In genomic region chr15:81191303-81191702, GRCm38 (mm10) we compare ENCODE assay signal across 10 mouse cellular contexts. TPM values are rescaled to one million over a fixed set of nuclear protein-coding genes. Genes with fewer than 3 reads are reported as not detected.
DNase-seq lines count a peak whose midpoint lies in the region; ATAC-seq and TF ChIP-seq lines count a peak whose summit lies in the region.
"Had no signal": no experiment of that assay in that cellular context is flagged by ENCODE, and none has a peak within 500 bp of the region (broad histone marks: within the 10 kb centered on the region; RNA-seq: fewer than 3 reads in every experiment).

No protein-coding gene starts in this region.

- DNase-seq in heart, postnatal 36 days: no peak
- DNase-seq in forebrain, embryonic 14.5 days (ENCODE audit: low spot score): no peak
- no peak for DNase-seq in gastrocnemius, postnatal 36 days
- no peak for DNase-seq in cerebellum, adult 11 months
- no peak for DNase-seq in kidney, postnatal 25 days

- H3K4me1 ChIP-seq in heart, embryonic 16.5 days (ENCODE audit: control insufficient read depth, insufficient read depth, low read length): peaks cover 17% of the 10 kb centered on the region; the same call in 1 of the 2 replicates
- no peaks in the 10 kb centered on the region for H3K4me1 ChIP-seq in ES-Bruce4 (ENCODE audit: control insufficient read depth, insufficient read depth, low read length)
- H3K4me1 ChIP-seq in forebrain, embryonic 14.5 days (ENCODE audit: control insufficient read depth, insufficient read depth, low read length): peaks cover 12% of the 10 kb centered on the region; the same call in 1 of the 2 replicates
- H3K4me1 ChIP-seq in liver, embryonic 16.5 days (ENCODE audit: control insufficient read depth, low read depth, low read length): peaks cover 14% of the 10 kb centered on the region

- H3K4me2 ChIP-seq in heart, embryonic 16.5 days (ENCODE audit: low read depth, low read length): peak overlapping the region; percentile 81
- H3K4me2 ChIP-seq in forebrain, embryonic 14.5 days (ENCODE audit: low read length): peak overlapping the region; percentile 64
- H3K4me2 ChIP-seq in liver, embryonic 16.5 days (ENCODE audit: low read depth, low read length): peak overlapping the region; percentile 98

- no peak for ATAC-seq in heart, embryonic 16.5 days (replicated peaks; ENCODE audit: extremely low read depth, insufficient read depth, low FRiP score)
- no peak for ATAC-seq in forebrain, embryonic 14.5 days
- ATAC-seq in liver, embryonic 16.5 days (ENCODE audit: low read depth): no peak

- peak overlapping the region; percentile 80 for H3K27ac ChIP-seq in heart, embryonic 16.5 days (ENCODE audit: low read length)
- no peak overlapping the region for H3K27ac ChIP-seq in ES-Bruce4 (ENCODE audit: insufficient read depth, low read length)
- no peak overlapping the region for H3K27ac ChIP-seq in forebrain, embryonic 14.5 days (ENCODE audit: low read depth, low read length)
- H3K27ac ChIP-seq in liver, embryonic 16.5 days (ENCODE audit: low read length): peak overlapping the region; percentile 37; the same call in 1 of the 2 replicates

- peak overlapping the region; percentile 98 for H3K4me3 ChIP-seq in heart, embryonic 16.5 days (ENCODE audit: low read length)
- peak overlapping the region; percentile 70 for H3K4me3 ChIP-seq in ES-Bruce4 (ENCODE audit: low read depth, low read length)
- H3K4me3 ChIP-seq in forebrain, embryonic 14.5 days (ENCODE audit: low read depth, low read length): peak overlapping the region; percentile 77
- H3K4me3 ChIP-seq in liver, embryonic 16.5 days (ENCODE audit: low read depth, low read length): peak overlapping the region; percentile 84

- no peak for TF ChIP-seq CTCF in ES-Bruce4 (IDR thresholded peaks at IDR 0.05; ENCODE audit: low read depth, low read length)

- no peaks in the 10 kb centered on the region for H3K9me3 ChIP-seq in heart, embryonic 16.5 days (replicated peaks; ENCODE audit: control insufficient read depth, low read length)
- no peaks in the 10 kb centered on the region for H3K9me3 ChIP-seq in ES-Bruce4 (replicated peaks; ENCODE audit: control insufficient read depth, insufficient read depth, low read length, poor library complexity, severe bottlenecking)
- H3K9me3 ChIP-seq in forebrain, embryonic 14.5 days (replicated peaks; ENCODE audit: control insufficient read depth, low read length): no peaks in the 10 kb centered on the region
- no peaks in the 10 kb centered on the region for H3K9me3 ChIP-seq in liver, embryonic 16.5 days (replicated peaks; ENCODE audit: control insufficient read depth, low read length)

- 26% methylated on average over 9 of the region's 9 CpGs for WGBS in heart, embryonic 16.5 days
- 22% methylated on average over 9 of the region's 9 CpGs for WGBS in forebrain, embryonic 14.5 days
- WGBS in liver, embryonic 16.5 days (ENCODE audit: insufficient replicate concordance): 24% methylated on average over 9 of the region's 9 CpGs

- intact Hi-C loops in heart, postnatal 36 days (cut with DNase I): no loop called here
- intact Hi-C loops in gastrocnemius, postnatal 36 days (cut with DNase I): no loop called here

- H3K27me3 ChIP-seq in heart, embryonic 16.5 days (ENCODE audit: control insufficient read depth, insufficient read depth, low read length): no peaks in the 10 kb centered on the region
- no peaks in the 10 kb centered on the region for H3K27me3 ChIP-seq in ES-Bruce4 (ENCODE audit: control insufficient read depth, insufficient read depth, low read length, poor library complexity, severe bottlenecking)
- H3K27me3 ChIP-seq in forebrain, embryonic 14.5 days (replicated peaks; ENCODE audit: control insufficient read depth, insufficient read depth, low read length): no peaks in the 10 kb centered on the region
- no peaks in the 10 kb centered on the region for H3K27me3 ChIP-seq in liver, embryonic 16.5 days (ENCODE audit: control insufficient read depth, insufficient read depth, low read depth, low read length)
- H3K27me3 ChIP-seq: Patski had no signal

- peak overlapping the region; percentile 87 for H3K9ac ChIP-seq in heart, embryonic 16.5 days (ENCODE audit: low read length)
- peak overlapping the region; percentile 46 for H3K9ac ChIP-seq in ES-Bruce4 (ENCODE audit: low read depth, poor library complexity, severe bottlenecking)
- H3K9ac ChIP-seq in forebrain, embryonic 14.5 days (ENCODE audit: low read length): peak overlapping the region; percentile 71
- H3K9ac ChIP-seq in liver, embryonic 16.5 days (ENCODE audit: low read depth, low read length): peak overlapping the region; percentile 70

- no peaks in the 10 kb centered on the region for H3K36me3 ChIP-seq in heart, embryonic 16.5 days (ENCODE audit: control insufficient read depth, insufficient read depth)
- H3K36me3 ChIP-seq in ES-Bruce4 (ENCODE audit: control insufficient read depth, insufficient read depth, low read length, poor library complexity, severe bottlenecking): no peaks in the 10 kb centered on the region
- peaks cover 12% of the 10 kb centered on the region for H3K36me3 ChIP-seq in forebrain, embryonic 14.5 days (ENCODE audit: control insufficient read depth, insufficient read depth, low read length)
- no peaks in the 10 kb centered on the region for H3K36me3 ChIP-seq in liver, embryonic 16.5 days (ENCODE audit: control insufficient read depth, insufficient read depth)

- no peak for TF ChIP-seq EP300 in ES-Bruce4 (IDR thresholded peaks at IDR 0.05; ENCODE audit: insufficient read depth, low read depth, low read length)

- no peak for TF ChIP-seq POLR2A in ES-Bruce4 (IDR thresholded peaks at IDR 0.05; ENCODE audit: insufficient read depth, low read length)

RNA-seq across cellular contexts. Expression of gene Mrtfa, which starts 0.7 kb away (rescaled TPM):
- 14.1 TPM in 2 replicates for polyA plus RNA-seq in heart, embryonic 16.5 days (2015; fragmentation: Nextera tagmentation; extraction: Ambion mirVana)
- total RNA-seq in heart, postnatal 36 days (2021): 10 to 100 TPM in 1 of 2 experiments, 1 to 10 TPM in 1; 8.0 to 11.1 TPM
- 18.4 and 21.9 TPM in 2 replicates for polyA plus RNA-seq in ES-Bruce4 (2011; ENCODE audit: insufficient read depth, insufficient read length, low read depth, missing spikeins)
- polyA plus RNA-seq in forebrain, embryonic 14.5 days (2014; fragmentation: Nextera tagmentation; extraction: Ambion mirVana): 13.6 and 21.8 TPM in 2 replicates
- polyA plus RNA-seq in liver, embryonic 16.5 days (2015; fragmentation: Nextera tagmentation; extraction: Ambion mirVana): 5.4 and 6.1 TPM in 2 replicates
- total RNA-seq in gastrocnemius, postnatal 36 days (2021): 10 to 100 TPM; 17.6 to 21.5 TPM

RNA-seq across cellular contexts. Expression of gene Mchr1, which starts 44.0 kb away (rescaled TPM):
- polyA plus RNA-seq in heart, embryonic 16.5 days (2015; fragmentation: Nextera tagmentation; extraction: Ambion mirVana): 0.06 and 0.07 TPM in 2 replicates
- total RNA-seq in heart, postnatal 36 days (2021): not detected
- polyA plus RNA-seq in ES-Bruce4 (2011; ENCODE audit: insufficient read depth, insufficient read length, low read depth, missing spikeins): not detected in 2 replicates
- polyA plus RNA-seq in forebrain, embryonic 14.5 days (2014; fragmentation: Nextera tagmentation; extraction: Ambion mirVana): 1.4 and 1.8 TPM in 2 replicates
- 0.19 TPM in 1 of 2 replicates, not detected in the other for polyA plus RNA-seq in liver, embryonic 16.5 days (2015; fragmentation: Nextera tagmentation; extraction: Ambion mirVana)
- total RNA-seq in gastrocnemius, postnatal 36 days (2021): 1 to 10 TPM; 1.4 to 2.4 TPM
- total RNA-seq: granulocyte monocyte progenitor cell, adult 5-6 weeks had no signal

Comparison
In these comparisons a context has a peak if more than half of its experiments do, and no peak if none do; other contexts are left out.
1. H3K27ac ChIP-seq: peak in heart, embryonic 16.5 days (single experiment) and liver, embryonic 16.5 days (single experiment); none in ES-Bruce4 (single experiment) and forebrain, embryonic 14.5 days (single experiment).
2. Peak in every context shown above with its lines, with median percentiles within 50 percentile points of each other: H3K4me2 ChIP-seq, H3K4me3 ChIP-seq and H3K9ac ChIP-seq.